Comparison of ENCODE assay signal across 27 mouse cellular contexts in the genomic region with DNA sequence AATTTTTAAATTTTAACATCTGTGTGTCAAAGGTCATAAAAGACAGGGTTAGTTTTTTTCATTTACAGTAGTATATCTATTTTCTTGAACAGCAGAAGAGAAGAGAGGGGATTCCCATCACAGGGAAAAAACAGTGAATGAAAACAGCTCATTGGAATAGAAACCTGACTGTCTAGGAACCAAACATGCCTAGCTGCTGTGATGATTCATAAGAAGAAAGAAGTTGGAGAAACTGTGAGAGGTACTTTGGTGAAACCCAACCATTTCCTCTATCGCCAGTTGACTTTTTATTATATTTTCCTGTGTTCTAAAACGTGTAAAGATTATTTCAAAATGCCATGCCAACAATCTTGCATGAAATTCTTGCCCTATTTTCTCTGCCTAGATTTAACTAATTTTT.
"Had no signal": no experiment of that assay in that cellular context is flagged by ENCODE, and none has a peak within 500 bp of the region (broad histone marks: within the 10 kb centered on the region; RNA-seq: fewer than 3 reads in every experiment).

No protein-coding gene starts in this region.

- H3K4me2 ChIP-seq: embryonic facial prominence, embryonic 12.5 days; embryonic facial prominence, embryonic 13.5 days; embryonic facial prominence, embryonic 15.5 days; forebrain, embryonic 12.5 days; forebrain, embryonic 13.5 days; forebrain, embryonic 15.5 days had no signal

- H3K36me3 ChIP-seq: embryonic facial prominence, embryonic 10.5 days; embryonic facial prominence, embryonic 12.5 days; embryonic facial prominence, embryonic 13.5 days; embryonic facial prominence, embryonic 15.5 days; forebrain, embryonic 10.5 days; forebrain, embryonic 12.5 days; forebrain, embryonic 15.5 days had no signal

- H3K9ac ChIP-seq: embryonic facial prominence, embryonic 12.5 days; embryonic facial prominence, embryonic 13.5 days; embryonic facial prominence, embryonic 15.5 days; forebrain, embryonic 12.5 days; forebrain, embryonic 13.5 days; forebrain, embryonic 15.5 days; forebrain, postnatal 0 days had no signal

- H3K4me1 ChIP-seq: embryonic facial prominence, embryonic 12.5 days; forebrain, embryonic 13.5 days; forebrain, embryonic 15.5 days had no signal

- H3K9me3 ChIP-seq: embryonic facial prominence, embryonic 10.5 days; embryonic facial prominence, embryonic 12.5 days; embryonic facial prominence, embryonic 13.5 days; embryonic facial prominence, embryonic 15.5 days; forebrain, embryonic 10.5 days; forebrain, embryonic 12.5 days; forebrain, embryonic 13.5 days; forebrain, embryonic 15.5 days had no signal

- H3K27me3 ChIP-seq: embryonic facial prominence, embryonic 12.5 days; embryonic facial prominence, embryonic 13.5 days; embryonic facial prominence, embryonic 15.5 days; forebrain, embryonic 13.5 days; forebrain, embryonic 15.5 days had no signal

- H3K4me3 ChIP-seq: embryonic facial prominence, embryonic 10.5 days; embryonic facial prominence, embryonic 12.5 days; embryonic facial prominence, embryonic 13.5 days; embryonic facial prominence, embryonic 15.5 days; erythroblast, embryonic 14.5 days; forebrain, embryonic 10.5 days; forebrain, embryonic 12.5 days; forebrain, embryonic 13.5 days; forebrain, embryonic 15.5 days; gastrocnemius, adult 2 months; heart, adult 2 months had no signal

- ATAC-seq: forebrain, embryonic 13.5 days; forebrain, embryonic 14.5 days; forebrain, embryonic 15.5 days; forebrain, embryonic 16.5 days; forebrain, postnatal 0 days had no signal

- DNase-seq: cerebellum, adult 9-10 months; cerebellum, adult 9-11 months; cerebellum, postnatal 10 days; cerebellum, postnatal 14 days; cerebellum, postnatal 25 days; cerebellum, postnatal 36 days; embryo, embryonic 11 days; forebrain, postnatal 0 days; gastrocnemius, adult 2 months; gastrocnemius, postnatal 10 days; gastrocnemius, postnatal 14 days; gastrocnemius, postnatal 25 days; gastrocnemius, postnatal 36 days; heart, adult 11 months; heart, adult 18-20 months; heart, adult 2 months had no signal

- H3K27ac ChIP-seq: embryonic facial prominence, embryonic 10.5 days; embryonic facial prominence, embryonic 12.5 days; embryonic facial prominence, embryonic 13.5 days; embryonic facial prominence, embryonic 15.5 days; forebrain, embryonic 10.5 days; forebrain, embryonic 12.5 days; forebrain, embryonic 13.5 days; forebrain, embryonic 15.5 days; gastrocnemius, adult 2 months; heart, adult 2 months had no signal
